Mouse (Mus musculus): Measurements from ENCODE around the gene Bola2.

The Bola2 gene

DNA sequence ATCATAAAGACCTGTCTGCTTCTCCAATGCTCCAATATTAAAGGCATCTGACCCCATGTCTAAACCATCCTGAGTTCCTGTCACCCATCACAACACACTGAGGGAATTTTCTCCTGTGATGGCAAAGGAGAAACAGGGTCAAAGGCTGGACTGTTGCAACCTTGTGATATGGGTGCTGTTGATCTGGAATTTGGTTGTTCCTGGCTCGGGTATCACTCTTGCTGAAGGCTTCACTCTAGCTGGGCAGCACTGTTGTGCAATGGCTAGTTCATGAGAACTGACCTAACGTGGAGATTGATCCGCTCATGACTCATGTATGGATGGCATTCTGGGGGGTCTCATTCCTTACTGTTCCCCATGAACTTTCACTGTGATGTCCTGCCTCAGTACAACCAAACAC, 6.2 kb upstream of the Bola2 start:
- no peak for DNase-seq (ENCODE audit: extremely low spot score, low spot score)

DNA sequence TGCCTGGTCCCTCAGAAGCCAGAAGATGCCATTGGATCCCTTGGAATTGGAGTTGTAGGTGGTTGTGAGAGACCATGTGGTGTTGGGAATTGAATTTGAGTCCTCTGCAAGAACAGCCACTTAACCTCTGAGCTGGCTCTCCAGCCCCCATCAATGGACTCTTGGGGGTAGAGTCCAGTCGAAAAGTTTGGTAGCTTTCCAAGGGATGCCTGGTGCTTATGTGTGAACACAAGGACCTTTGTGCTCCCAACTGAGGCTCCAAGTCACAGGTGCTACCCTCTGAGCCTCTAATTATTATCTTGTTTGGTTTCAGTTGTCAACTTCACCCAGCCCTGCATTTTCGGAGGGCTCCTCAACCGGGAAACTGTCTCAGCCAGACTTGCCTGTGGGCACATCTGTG, 4.5 kb upstream of the Bola2 start:
- no peak for DNase-seq (ENCODE audit: extremely low spot score, low spot score)

DNA sequence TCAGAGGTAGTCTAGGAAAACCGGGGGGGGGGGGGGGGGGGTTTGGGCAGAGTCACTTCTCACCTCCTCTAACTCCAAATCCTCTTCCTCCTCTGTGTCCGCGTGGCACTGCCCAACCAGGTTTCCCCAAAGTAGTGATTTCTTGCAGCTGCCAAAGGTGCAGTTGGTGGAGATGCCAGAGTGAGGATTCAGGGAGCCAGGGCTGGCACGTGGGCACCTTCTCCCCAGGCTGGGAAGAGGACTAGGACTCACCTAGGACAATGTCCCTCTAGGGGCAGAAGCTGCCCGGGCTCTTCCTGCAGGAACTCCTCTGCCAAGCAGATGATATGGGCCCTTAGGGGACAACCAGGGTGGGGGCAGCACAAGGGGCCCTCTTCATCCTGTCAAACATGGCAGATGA, 3.5 kb upstream of the Bola2 start:
- no peak for DNase-seq (ENCODE audit: extremely low spot score, low spot score)

DNA sequence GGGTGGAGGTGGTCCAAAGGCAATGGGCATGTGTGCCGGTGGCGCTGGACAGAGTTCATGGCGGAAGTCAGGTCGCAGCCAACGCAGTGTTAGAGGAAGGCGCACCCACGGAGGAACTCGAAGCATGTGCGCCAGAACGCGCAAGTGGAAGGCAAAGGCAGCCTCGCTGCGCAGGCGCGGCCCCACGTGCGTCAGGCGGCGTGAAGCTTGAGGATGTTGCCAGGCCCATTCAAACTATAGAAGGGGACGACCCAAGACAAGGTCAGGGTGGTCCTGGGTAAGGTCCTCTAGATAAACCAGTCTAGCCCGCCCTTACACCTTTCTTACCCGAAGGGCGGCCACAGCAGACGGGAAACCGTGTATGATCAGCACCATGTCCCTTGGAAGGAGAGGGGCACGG, 2.8 kb upstream of the Bola2 start:
- no peak for DNase-seq (ENCODE audit: extremely low spot score, low spot score)

DNA sequence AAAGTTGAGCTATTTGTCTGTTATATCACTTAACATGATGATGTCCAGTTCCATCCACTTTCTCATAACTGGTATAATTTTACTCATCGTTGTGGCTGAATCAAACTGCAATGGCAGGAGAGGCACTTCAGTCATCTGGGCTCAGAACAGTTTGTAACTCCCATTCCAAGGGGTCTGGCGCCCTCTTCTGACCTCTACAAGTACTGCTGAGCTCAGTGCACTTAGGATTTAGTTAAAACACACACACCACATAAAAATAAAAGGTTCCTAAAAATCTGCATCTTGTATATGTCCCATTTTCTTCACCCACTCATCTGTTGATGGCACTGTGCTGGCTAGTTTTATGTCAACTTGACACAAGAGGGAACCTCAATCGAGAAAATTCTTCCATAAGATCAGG, 1.9 kb upstream of the Bola2 start:
- DNase-seq (ENCODE audit: extremely low spot score, low spot score), result peak; percentile 75

DNA sequence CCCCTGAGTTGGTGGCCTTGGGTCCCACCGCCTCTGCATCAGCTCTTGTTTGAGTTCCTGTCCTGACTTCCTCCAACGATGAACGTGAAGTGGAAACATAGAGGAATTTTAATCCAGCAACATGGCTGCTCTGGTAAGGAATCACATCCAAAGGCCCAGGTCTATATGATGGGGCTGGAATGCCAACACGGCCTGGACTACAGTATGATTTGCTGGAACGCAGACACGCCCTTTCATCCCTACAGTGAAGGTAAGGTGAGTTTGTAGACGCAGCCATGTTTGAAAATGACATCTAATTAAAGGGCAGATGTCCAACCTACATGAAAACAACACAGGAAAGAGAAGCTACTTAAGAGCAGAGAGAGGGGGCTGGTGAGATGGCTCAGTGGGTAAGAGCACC, 1.4 kb upstream of the Bola2 start:
- no peak for DNase-seq (ENCODE audit: extremely low spot score, low spot score)

DNA sequence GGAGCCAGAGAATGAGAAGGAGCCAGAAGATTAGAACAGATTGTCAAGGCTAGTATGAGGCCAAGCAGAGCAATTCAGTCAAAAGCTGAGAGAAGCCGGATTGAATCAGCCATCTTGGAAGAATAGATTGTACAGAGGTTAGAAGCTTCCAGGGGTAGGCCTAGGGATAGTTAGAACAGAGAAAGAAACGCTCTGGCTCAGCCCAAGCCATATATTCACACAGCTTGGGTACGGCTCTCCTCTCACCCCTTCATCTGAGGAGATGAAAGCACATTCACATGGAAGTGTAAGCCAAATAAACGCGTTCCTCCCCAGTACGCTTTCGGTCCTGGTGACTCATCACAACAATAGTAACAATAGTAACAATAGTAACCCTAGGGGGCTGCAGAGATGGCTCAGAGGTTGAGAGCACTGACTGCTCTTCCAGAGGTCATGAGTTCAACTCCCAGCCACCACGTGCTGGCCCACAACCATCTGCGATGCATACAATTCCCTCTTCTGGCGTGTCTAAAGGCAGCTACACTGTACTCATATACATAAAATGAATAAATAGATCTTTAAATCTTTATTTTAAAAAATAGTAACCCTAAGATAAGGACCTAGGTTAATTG, 655 bp upstream of the Bola2 start:
- no peak for DNase-seq (ENCODE audit: extremely low spot score, low spot score)

DNA sequence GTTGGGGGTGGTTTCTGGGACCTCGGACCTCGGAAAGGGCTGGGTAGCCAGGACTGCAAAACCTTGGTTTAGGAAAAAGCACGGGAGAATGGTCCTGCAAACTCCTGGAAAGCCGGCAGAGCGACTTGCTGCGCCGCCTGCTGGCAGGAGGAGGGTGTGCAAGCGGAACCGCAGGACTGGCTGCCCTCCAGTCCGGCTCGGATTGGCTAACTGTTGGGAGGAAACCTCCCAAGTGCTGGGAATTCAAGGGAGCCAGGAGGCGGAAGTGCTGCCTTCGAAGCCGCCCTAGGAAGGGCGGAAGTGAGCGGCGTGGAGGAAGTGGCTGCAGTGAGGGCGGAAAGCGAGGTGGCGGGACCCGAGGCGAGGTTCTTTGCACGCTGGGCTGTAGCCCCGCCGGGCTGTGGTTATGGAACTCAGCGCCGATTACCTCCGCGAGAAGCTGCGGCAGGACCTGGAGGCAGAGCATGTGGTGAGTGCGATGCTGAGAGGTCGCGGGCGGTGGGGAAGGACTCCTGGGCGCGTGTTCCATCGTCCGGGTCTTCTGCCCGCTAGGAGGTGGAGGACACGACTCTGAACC, 518 bp downstream of the Bola2 start, which contains the start of gene Slx1b:
Slx1b (minus strand) TSS at position 154 of the 577 bp plus-strand sequence.
- peak; percentile 95 for DNase-seq (ENCODE audit: extremely low spot score, low spot score)

DNA sequence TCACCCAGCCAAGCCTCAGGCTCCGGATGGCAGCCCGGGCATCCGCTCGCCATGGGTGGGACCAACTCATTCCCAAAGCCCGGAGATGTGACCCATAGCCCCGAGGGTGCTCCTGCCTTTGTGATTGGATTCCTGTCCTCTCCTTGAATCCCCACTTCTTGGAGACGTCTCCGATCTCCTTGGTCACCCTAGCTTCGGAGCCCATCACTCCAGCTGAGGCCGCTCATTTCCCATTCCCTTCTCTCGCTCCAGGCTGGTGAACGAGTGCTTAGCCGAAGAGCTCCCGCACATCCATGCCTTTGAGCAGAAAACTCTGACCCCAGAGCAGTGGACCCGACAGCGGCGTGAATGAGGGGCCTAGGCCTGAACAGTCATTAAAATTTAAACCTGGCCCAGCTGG, 1.1 kb downstream of the Bola2 start:
- DNase-seq (ENCODE audit: extremely low spot score, low spot score), result no peak

DNA sequence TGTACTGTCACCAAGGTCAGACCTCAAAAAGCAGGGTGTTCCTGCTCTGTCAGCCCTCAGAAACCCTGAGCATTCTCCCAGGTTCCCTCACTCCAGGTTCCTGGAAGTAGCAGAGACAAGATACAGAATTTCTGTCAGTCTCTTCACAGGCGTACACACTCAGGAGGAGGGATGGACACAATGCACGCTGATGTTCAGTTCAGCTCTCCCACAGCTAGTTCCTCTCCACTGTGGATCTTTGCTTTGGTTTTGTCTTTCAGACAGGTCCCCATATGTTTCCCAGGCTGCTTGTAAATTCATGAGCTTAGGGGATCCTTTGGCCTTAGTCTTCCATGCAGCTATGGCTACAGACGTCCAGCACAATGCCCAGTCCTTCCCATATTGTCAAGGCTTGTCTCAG, 1.7 kb downstream of the Bola2 start:
- no peak for DNase-seq (ENCODE audit: extremely low spot score, low spot score)

DNA sequence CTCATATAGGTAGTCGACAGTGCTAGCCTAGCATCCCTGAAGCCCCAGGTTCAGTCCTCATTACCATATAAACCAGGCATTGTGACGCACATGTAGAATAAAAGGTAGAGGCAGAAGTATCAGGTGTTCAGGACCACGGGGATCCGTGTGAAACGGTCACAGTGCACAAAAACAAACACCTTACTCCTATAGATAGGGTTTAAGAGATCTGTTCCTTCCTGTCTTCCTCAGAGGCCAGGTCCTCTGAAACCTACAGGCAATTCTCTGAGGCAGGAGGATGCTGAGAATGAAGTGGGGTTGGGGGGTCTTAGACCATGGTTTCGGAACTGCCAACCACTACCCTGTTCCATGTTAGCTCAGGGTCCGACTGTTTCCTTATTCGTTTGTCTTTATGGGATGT, 2.6 kb downstream of the Bola2 start:
- DNase-seq (ENCODE audit: extremely low spot score, low spot score), result no peak

DNA sequence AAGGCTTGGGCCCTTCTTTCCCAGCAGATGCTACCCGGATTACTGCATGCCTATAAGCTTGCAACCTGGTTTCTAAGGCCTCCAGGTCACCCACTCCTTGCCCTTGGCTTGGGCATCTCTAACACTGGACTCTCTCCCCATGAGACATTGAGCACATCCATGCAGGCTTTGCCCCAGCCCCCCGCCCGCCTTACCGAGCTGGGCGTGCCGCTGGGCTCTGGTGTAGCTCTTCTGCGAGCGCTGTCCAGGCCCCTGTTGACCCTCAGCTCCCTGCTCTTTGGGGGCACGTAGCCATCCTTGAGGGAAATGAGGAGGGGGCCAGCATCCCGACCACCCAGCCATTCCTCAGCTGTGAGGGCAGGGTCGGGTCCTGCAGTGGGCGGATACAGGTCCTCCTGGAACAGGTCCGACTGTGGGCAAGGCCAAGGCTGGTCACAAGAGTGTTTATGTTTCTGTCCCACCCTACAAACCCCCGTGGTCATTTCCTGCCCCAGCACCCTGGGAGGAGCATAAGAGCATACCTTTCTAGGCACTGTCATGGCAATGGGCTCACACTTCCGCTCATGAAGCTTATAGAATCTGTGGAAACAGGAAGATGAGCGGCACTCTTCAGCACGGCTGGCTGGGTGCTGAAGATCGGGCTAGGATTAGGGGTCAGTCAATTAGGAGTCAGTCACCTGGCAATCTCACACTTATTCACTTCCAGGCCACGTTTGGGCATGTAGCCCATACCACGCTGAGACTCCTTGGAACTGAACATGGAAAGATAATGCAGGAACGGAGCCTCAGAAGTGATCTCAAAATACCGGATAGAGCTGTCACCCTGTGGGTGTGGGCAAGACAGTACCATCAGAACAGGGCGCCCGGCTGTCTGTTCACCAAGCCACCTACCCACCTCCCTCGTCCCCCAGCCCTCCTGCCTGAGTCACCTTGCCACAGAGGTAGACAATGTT, 5.1 kb downstream of the Bola2 start:
- DNase-seq (ENCODE audit: extremely low spot score, low spot score), result no peak

DNA sequence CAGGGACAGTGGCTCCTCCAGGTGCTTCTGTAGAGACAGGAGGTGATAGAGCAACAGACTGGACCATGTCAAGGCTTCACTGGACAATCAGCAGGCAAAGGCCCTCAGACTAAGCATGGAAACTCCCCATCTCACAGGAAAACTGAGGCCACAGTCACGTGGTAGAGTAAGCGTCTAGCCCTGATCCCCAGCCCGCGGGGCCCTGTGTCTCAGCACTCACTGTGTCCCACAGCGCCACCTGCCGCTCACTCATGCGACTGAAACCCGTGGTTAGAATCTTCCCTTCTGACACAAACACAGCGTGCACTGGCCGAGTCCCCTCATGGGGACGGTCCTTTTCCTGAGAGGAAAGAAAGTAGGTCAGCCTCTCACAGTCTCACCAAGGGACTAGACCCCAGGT, 5.9 kb downstream of the Bola2 start:
- peak; percentile 87 for DNase-seq (ENCODE audit: extremely low spot score, low spot score)

DNA sequence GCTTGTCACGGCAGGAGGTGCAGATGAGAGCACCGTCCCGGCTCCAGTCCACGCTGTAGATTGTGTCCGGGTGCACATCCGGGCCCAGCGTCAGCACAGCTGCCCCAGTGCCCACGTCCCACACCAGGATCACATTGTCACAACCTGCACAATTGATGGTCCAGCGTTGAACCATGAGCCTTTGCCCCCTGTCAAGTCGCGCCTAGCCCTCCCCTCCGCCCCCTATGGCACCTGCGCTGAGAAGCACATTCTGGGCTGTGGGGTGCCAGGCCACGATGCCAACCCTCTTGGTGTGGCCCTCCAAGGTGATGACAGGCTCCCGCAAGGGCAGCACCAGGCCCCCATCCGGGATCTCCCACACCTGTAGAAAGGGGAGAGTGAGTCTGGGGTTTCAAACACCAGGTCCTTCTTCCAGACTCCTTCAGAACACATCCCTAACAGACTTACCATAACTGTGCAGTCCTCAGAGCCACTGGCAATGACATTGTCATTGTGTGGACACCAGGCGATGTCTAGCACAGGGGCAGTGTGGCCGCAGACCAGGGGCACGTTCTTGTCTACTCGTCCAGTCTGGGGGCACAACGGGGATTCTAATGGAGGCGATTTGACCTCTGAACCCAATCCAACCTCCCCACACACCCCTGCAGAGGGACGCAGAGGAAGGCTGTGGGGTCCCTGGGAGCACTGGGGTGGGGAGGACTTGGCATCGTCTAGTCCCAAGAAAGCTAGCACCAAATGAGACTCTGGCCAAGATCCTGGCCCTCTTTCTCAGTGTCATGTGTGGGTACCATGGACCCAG, 6.6 kb downstream of the Bola2 start:
- no peak for DNase-seq (ENCODE audit: extremely low spot score, low spot score)

DNA sequence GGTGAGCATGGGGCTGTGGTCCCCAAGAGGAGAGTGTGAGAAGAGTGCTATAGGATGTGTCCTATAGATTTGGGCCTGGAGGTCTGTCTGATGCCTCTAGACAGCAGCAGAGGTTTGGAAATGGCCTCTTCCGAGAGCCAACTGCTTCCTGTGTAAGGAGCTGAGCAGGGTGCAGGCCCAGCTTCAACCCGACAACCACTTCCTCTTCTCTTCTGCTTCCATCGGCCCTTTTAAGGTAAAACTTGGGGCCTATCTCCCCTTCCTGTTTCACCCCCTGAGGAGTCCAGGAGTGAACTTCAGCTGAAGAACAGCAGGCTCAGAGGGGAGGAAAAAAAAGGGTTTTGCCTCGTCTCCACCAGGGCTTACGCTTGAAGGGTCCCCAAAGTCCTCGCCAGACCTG, 7.2 kb downstream of the Bola2 start:
- DNase-seq (ENCODE audit: extremely low spot score, low spot score), result no peak

DNA sequence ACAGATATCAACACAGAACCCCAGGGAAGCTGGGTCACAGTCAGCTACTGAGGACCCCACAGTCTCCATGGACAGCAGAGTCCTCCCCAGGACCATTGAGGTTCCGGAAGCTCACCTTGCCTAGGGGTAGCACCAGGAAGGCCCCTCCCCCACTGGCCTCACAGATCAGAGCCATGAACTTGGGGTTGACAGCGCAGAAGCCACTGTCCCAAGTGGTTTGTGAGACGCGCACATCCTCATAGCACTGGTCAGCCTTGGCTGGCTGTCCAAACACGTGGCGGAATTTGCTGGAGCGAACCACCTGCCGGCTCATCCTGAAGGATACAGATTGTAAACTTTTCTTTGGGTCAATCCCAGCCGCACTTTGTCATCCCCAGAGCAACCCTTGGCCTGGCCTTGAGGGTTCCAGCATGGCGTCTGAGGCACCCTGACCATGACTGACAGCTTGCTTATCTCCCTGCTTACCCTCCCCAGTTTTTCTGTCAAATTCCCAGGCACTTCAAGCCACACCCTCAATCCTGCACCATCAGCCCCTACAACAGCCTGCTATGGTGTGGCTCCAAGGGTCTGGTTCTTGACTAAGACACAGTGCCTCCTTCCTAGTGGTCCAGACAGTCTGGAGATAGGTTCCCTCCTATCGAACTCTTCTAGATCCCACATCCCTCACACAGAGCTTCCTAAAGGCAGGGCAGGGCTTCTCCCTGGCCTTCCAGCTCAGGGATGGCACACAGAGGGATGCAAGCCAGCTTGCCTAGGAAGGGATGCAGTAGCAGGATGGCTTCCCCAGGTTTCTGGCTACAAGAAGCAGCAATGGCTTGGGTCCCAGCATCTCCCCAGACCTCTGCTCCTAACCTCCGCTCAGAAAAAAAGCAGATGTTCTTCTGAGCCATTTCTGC, 7.9 kb downstream of the Bola2 start:
- DNase-seq (ENCODE audit: extremely low spot score, low spot score), result no peak

DNA sequence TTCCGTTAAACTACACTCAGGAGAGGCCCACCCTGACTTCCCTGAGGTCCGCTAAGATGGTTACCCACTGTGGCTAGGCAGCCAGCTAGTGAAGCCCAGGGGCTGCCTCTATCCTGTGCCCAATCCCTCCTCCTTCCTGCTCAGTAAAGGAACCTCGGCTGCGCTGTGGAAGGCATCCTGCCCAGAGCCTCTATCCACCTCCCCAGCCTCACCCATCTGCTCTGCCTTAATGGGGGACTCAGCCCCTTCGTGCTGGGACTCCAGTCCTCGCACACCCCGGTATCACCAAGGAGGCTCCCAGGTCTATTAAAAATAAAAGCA, 8.5 kb downstream of the Bola2 start:
- no peak for DNase-seq (ENCODE audit: extremely low spot score, low spot score)

DNA sequence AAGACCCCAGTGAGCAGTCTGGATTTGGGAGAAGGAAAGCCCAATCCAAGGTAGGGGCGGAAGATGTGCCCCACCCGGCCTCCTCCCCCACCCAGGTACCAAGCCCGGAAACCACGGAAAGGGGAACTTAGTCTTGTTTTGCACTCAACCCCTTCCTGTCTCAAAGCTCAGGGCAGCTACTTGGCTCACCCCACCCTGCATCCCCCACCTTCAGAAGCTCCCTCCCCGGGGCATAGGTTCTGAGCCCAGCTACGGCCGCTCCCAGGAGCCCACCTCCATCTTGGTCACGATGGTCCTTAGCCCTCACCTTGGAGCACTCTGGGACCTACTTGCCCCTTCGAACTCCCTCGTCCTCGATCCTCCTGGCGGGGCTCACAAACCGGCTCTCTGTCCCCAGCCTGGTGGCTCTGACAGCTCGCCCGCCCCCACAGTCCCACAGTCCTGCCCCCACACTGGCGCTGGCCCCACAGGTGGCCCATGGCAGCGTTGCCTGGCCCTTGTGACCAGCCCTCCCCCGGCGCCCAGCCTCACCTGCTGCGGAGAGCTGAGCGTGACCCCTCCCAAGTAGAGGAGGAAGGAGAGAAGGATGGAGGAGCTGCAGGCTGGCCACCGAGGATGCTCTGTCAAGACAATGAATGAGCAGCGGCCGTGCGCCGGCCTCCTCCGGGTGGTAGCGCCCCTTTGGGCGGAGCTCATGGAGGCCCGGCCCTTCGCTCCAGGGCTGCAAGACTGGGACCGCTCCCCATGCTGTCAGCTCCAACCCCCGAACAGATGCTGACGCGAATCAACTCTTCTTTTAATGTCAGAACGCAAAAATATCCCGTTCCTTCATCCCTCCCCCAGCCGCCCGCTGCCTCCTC, 9.2 kb downstream of the Bola2 start:
- peak; percentile 73 for DNase-seq (ENCODE audit: extremely low spot score, low spot score)

DNA sequence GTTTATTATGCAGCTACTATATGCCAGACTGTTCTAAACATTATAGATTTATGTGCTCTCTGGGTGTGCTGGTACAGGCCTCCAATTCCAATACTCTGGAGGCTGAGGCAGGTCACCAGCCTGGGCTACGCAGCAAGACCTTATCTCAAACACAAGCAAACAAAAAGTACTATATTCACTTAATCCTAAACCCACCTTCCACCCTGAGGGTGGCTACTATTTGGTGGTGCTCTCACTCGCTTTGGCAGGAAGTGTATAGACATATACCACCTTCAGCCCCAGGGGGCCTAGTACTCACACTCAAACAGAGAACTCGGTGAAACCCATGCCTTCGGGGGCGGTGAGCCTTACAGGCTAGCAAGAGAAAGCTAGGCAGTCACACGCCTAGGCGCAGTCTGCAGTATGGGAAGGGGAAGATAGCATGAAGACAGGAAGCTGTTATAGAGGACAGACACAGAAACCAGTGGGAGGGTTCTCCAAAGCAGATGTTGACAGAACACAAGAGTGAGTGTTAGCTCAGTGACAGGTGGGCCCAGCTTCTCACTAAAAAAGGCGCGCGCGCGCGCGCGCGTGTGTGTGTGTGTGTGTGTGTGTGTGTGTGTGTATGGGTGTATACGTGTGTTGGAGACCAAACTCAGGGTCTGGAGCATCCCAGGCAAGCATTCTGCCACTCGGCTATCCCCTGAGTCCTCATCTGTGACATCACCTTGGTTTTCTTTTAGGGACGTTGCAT, 12.4 kb downstream of the Bola2 start, which contains the start of gene Coro1a:
Coro1a (minus strand) TSS at position 346 of the 733 bp plus-strand sequence.
- no peak for DNase-seq (ENCODE audit: extremely low spot score, low spot score)
